Mouse (Mus musculus) limb, embryonic 12.5 days (tissue): ENCODE data around the gene Iffo1. TPM values are rescaled to one million over a fixed set of nuclear protein-coding genes. Genes with fewer than 3 reads are reported as not detected.

ENCODE experiments used
- ATAC-seq: fragments of 200-750 bp; cut with Nextera tagmentation; 2 replicates; pipeline ENCODE4 v1.8.0; 2017; ENCODE audit warnings: low read depth, moderate TSS enrichment; ENCODE audit not compliant: insufficient number of reproducible peaks, insufficient read depth, low FRiP score, low TSS enrichment
- H3K27ac ChIP-seq: fragments of 300-500 bp; sonication (generic); 2 replicates; pipeline ENCODE4 v1.5.1; 2016; ENCODE audit warnings: mild to moderate bottlenecking, moderate library complexity
- H3K27me3 ChIP-seq: fragments of 300-500 bp; sonication (generic); 2 replicates; pipeline ENCODE4 v1.6.1; 2016; ENCODE audit warnings: mild to moderate bottlenecking, moderate library complexity
- H3K36me3 ChIP-seq: fragments of 300-500 bp; sonication (generic); 2 replicates; pipeline ENCODE4 v1.6.1; 2016; ENCODE audit warnings: mild to moderate bottlenecking, moderate library complexity
- H3K4me1 ChIP-seq: fragments of 300-500 bp; sonication (generic); replicated peaks from 2 replicates; pipeline ENCODE4 v1.6.1; 2016
- H3K4me2 ChIP-seq: fragments of 300-500 bp; sonication (generic); 2 replicates; pipeline ENCODE4 v1.6.1; 2016; ENCODE audit warnings: mild to moderate bottlenecking, moderate library complexity
- H3K4me3 ChIP-seq: fragments of 300-500 bp; sonication (generic); replicated peaks from 2 replicates; pipeline ENCODE4 v1.5.1; 2016; ENCODE audit warnings: mild to moderate bottlenecking
- H3K9ac ChIP-seq: fragments of 300-500 bp; sonication (generic); replicated peaks from 2 replicates; pipeline ENCODE4 v1.6.1; 2016; ENCODE audit warnings: mild to moderate bottlenecking, moderate library complexity
- H3K9me3 ChIP-seq: fragments of 300-500 bp; sonication (generic); 2 replicates; pipeline ENCODE4 v1.6.1; 2016; ENCODE audit warnings: mild to moderate bottlenecking, moderate library complexity
- WGBS: fragments of 180-500 bp; shearing (Covaris S2); methylation state at CpG from one replicate; pipeline ENCODE4 v1.1.7; 2016; 5-methylcytosine and 5-hydroxymethylcytosine counted together
- polyA plus RNA-seq: library from polyadenylated mRNA; unstranded; fragments of >200 nt; fragmentation: Nextera tagmentation; extraction: Ambion mirVana; gene quantifications from 2 replicates; pipeline ENCODE4 v1.2.1, GENCODE M21; 2016

Iffo1 gene
- polyA plus RNA-seq, 1 experiment from 2014 or later, result 27.1 TPM

GRCm38 (mm10) chr6:125153018-125153389 is 8.0 kb downstream of the Iffo1 start:
- no peak overlapping the region for H3K27ac ChIP-seq
- no peak for ATAC-seq
- H3K4me3 ChIP-seq, result no peak overlapping the region
- no peak overlapping the region for H3K4me2 ChIP-seq
- H3K27me3 ChIP-seq, result no peaks in the 10 kb centered on the region
- no peaks in the 10 kb centered on the region for H3K9me3 ChIP-seq
- H3K9ac ChIP-seq, result no peak overlapping the region
- 0 out of 2 replicates have a peak, but pooled peaks cover 8% of the 10 kb centered on the region for H3K4me1 ChIP-seq
- H3K36me3 ChIP-seq, result peaks cover 81% of the 10 kb centered on the region
- 88% methylated on average over 5 of the region's 5 CpGs for WGBS

- no peaks in the 10 kb centered on the region for H3K9me3 ChIP-seq
- peaks cover 82% of the 10 kb centered on the region for H3K36me3 ChIP-seq
- 0 out of 2 replicates have a peak, but pooled peaks cover 5% of the 10 kb centered on the region for H3K4me1 ChIP-seq
- 91% methylated on average over 4 of the region's 4 CpGs for WGBS
- H3K27ac ChIP-seq, result no peak overlapping the region
- no peak overlapping the region for H3K9ac ChIP-seq
- no peaks in the 10 kb centered on the region for H3K27me3 ChIP-seq
- H3K4me3 ChIP-seq, result no peak overlapping the region
- no peak overlapping the region for H3K4me2 ChIP-seq
- ATAC-seq, result no peak
These were observed 8.6 kb downstream of the Iffo1 start for GRCm38 (mm10) chr6:125153682-125154081.

GRCm38 (mm10) chr6:125154550-125154949 is 9.5 kb downstream of the Iffo1 start:
- Histone ChIP-seq H3K27ac (no peak overlapping the region), H3K4me3 (no peak overlapping the region), H3K4me1 (no peaks in the 10 kb centered on the region), H3K9me3 (no peaks in the 10 kb centered on the region), H3K36me3 (peaks cover 84% of the 10 kb centered on the region), H3K4me2 (no peak overlapping the region), H3K9ac (no peak overlapping the region), H3K27me3 (no peaks in the 10 kb centered on the region)
- ATAC-seq, result no peak

GRCm38 (mm10) chr6:125155262-125155661 is 10.2 kb downstream of the Iffo1 start:
- Histone ChIP-seq H3K27me3 (no peaks in the 10 kb centered on the region), H3K4me1 (no peaks in the 10 kb centered on the region), H3K4me2 (no peak overlapping the region), H3K36me3 (peaks cover 88% of the 10 kb centered on the region), H3K27ac (no peak overlapping the region), H3K4me3 (no peak overlapping the region), H3K9me3 (no peaks in the 10 kb centered on the region), H3K9ac (no peak overlapping the region)
- 87% methylated on average over 8 of the region's 8 CpGs for WGBS
- no peak for ATAC-seq

GRCm38 (mm10) chr6:125156491-125156890 is 11.4 kb downstream of the Iffo1 start:
- 83% methylated on average over 3 of the region's 3 CpGs for WGBS
- no peak overlapping the region for H3K4me2 ChIP-seq
- H3K27ac ChIP-seq, result no peak overlapping the region
- no peaks in the 10 kb centered on the region for H3K27me3 ChIP-seq
- no peak overlapping the region for H3K9ac ChIP-seq
- no peak for ATAC-seq
- no peak overlapping the region for H3K4me3 ChIP-seq
- H3K36me3 ChIP-seq, result peaks cover 93% of the 10 kb centered on the region
- H3K4me1 ChIP-seq, result peaks cover 10% of the 10 kb centered on the region
- H3K9me3 ChIP-seq, result no peaks in the 10 kb centered on the region

GRCm38 (mm10) chr6:125156903-125157614 is 12.0 kb downstream of the Iffo1 start:
- 77% methylated on average over 7 of the region's 7 CpGs for WGBS
- Histone ChIP-seq H3K27me3 (no peaks in the 10 kb centered on the region), H3K4me3 (no peak overlapping the region), H3K27ac (0 out of 2 replicates have a peak overlapping the region, but pooled peaks have one; percentile 41), H3K4me1 (peaks cover 14% of the 10 kb centered on the region), H3K36me3 (peaks cover 92% of the 10 kb centered on the region), H3K9ac (no peak overlapping the region), H3K4me2 (no peak overlapping the region), H3K9me3 (no peaks in the 10 kb centered on the region)
- 0 out of 2 replicates have a peak, but pooled peaks have one; percentile 11 for ATAC-seq

- no peak overlapping the region for H3K4me2 ChIP-seq
- WGBS, result 83% methylated on average over 15 of the region's 15 CpGs
- no peak overlapping the region for H3K4me3 ChIP-seq
- no peaks in the 10 kb centered on the region for H3K27me3 ChIP-seq
- H3K36me3 ChIP-seq, result peaks cover 92% of the 10 kb centered on the region
- H3K9ac ChIP-seq, result no peak overlapping the region
- ATAC-seq, result no peak
- peaks cover 30% of the 10 kb centered on the region for H3K4me1 ChIP-seq
- peak overlapping the region; percentile 64 for H3K27ac ChIP-seq
- no peaks in the 10 kb centered on the region for H3K9me3 ChIP-seq
These were observed 14.0 kb downstream of the Iffo1 start for GRCm38 (mm10) chr6:125158944-125159492.

GRCm38 (mm10) chr6:125159773-125160557 is 14.9 kb downstream of the Iffo1 start:
- no peak overlapping the region for H3K4me2 ChIP-seq
- H3K9me3 ChIP-seq, result no peaks in the 10 kb centered on the region
- peaks cover 93% of the 10 kb centered on the region for H3K36me3 ChIP-seq
- WGBS, result 87% methylated on average over 7 of the region's 7 CpGs
- H3K27me3 ChIP-seq, result no peaks in the 10 kb centered on the region
- H3K9ac ChIP-seq, result no peak overlapping the region
- no peak for ATAC-seq
- peaks cover 31% of the 10 kb centered on the region for H3K4me1 ChIP-seq
- no peak overlapping the region for H3K4me3 ChIP-seq
- peak overlapping the region; percentile 64; the same call in 1 of the 2 replicates for H3K27ac ChIP-seq

GRCm38 (mm10) chr6:125160558-125160853 is 15.5 kb downstream of the Iffo1 start:
- no peaks in the 10 kb centered on the region for H3K27me3 ChIP-seq
- H3K4me2 ChIP-seq, result no peak overlapping the region
- H3K4me3 ChIP-seq, result no peak overlapping the region
- peaks cover 88% of the 10 kb centered on the region for H3K36me3 ChIP-seq
- H3K9ac ChIP-seq, result no peak overlapping the region
- H3K27ac ChIP-seq, result peak overlapping the region; percentile 62; the same call in 1 of the 2 replicates
- ATAC-seq, result no peak
- WGBS, result 64% methylated on average over 10 of the region's 10 CpGs
- H3K4me1 ChIP-seq, result peaks cover 31% of the 10 kb centered on the region
- H3K9me3 ChIP-seq, result no peaks in the 10 kb centered on the region

- ATAC-seq, result no peak
- Histone ChIP-seq H3K27ac (peak overlapping the region; percentile 62), H3K36me3 (peaks cover 82% of the 10 kb centered on the region), H3K9me3 (no peaks in the 10 kb centered on the region), H3K27me3 (no peaks in the 10 kb centered on the region), H3K4me1 (peaks cover 34% of the 10 kb centered on the region), H3K4me2 (no peak overlapping the region), H3K4me3 (no peak overlapping the region), H3K9ac (no peak overlapping the region)
- WGBS, result 19% methylated on average over 22 of the region's 22 CpGs
These were observed 16.1 kb downstream of the Iffo1 start for GRCm38 (mm10) chr6:125160854-125161760.
